Mouse (Mus musculus): Measurements from ENCODE around the gene 1700113H08Rik.

1700113H08Rik gene

DNA sequence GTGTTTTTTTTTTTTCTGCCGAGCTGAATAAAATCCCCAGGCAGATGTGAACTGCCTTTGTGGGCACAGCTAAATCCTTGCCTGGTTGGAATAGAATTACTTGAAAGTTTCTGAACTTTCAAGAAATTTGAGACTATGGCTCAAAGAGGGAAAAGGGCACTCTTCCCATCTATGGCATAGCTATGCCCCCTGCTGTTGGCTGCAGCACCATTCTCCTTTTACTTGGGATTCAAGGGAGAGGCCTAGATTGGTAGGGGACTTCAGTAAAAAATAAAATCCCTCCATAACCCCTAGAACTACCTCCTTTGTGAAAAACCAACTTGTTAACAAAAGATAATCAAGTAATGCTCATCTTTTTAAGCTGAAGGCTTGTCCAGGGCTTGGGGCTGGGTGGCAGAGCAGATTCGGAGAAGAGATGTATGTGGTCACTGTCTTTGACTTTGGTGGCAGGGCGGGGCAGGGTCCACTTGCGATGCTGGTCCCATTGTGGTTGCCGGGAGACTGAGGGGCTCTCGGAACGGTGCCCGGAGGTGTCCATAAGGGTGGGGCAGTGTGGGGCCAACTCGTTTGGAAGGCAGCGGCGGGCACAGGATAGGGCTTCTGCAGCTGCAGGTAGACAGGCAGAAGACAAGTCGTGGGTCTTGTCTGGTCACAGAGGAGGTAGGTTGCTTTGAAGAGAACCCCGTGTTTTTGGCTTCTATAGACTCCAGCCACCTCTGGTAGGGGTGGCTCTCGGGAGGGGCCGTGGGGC is at the start of gene 1700113H08Rik:
Gene 1700113H08Rik, plus strand, starts transcription at position 546 of the 751 bp plus-strand sequence.
- DNase-seq: peak; percentile 18

DNA sequence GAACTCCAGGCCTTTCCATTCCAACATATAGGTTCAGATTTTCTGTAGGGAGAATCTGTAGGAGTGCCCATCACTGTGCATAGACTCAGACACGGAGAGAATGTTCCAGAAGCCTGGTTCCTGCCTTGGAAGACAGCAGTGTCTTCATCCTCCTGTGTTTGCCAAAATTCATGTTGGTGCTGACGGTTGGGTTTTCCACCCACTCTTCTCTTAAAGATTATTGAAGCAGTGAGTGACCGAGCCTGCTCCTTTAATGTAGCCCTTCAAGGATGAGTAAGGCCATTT is 49.7 kb upstream of the 1700113H08Rik start:
- no peak for DNase-seq

DNA sequence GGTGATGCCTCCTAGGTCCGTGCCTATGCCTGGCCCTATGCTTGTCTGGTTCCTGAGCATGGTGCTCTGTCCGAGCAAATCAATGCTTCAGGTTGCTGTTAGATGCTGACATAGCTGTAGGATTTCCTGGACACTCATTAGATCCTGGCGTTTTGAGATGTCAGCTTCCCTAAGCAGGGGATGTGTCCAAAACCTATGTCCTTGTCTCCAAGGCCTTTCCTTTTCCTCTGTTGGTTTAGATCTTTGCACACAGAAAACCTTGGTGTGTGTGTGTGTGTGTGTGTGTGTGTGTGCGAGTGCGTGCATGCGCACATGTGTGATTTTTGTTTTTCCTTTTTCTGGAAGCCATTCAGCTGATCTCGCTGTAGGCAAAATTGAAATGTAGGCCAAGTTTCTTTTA is 45.8 kb upstream of the 1700113H08Rik start:
- no peak for DNase-seq

DNA sequence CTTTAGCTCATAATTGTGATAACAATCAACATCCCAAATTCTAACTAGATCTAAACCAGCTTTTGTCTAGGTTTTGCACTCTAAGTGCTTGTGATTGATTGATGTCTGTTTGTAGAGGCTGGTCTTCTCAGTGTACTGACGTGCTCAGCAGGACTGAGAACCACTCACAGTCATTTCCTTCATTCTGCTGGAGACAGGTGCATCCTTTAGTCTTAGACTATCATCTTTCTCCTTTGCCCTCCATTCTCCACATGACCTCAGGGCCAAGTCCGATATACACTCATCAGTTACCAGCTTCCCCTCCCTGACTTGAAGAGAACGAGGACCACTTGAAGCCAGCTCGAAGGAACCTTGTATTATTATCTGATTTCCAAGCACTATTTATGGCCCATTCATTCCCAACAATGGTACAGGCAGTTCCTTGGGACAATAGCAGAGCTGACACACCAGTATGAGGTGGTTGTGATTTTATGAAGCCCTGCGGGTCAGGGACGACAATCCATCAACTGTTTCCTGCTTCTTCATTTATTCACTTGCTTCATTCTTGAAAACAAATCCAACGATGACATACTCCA is 43.4 kb upstream of the 1700113H08Rik start:
- DNase-seq: no peak

DNA sequence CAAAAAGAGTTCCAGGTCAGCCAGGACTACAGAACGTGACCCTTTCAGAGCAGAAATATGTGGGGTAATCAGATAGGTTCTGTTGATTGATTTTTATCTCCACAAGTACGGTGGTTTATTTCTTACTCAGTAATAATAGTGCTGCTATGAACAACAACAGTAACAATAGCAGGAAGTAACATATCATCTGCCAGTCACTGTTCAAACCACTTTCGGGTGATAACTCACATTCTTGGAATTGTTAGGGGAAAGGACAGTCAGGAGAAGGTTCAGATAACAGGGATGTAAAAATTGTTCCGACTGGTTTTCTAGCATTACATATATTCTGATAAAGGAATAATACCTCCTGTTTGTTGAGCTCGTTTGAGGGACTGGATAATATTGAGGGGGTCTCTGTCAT is 42.4 kb upstream of the 1700113H08Rik start:
- no peak for DNase-seq

DNA sequence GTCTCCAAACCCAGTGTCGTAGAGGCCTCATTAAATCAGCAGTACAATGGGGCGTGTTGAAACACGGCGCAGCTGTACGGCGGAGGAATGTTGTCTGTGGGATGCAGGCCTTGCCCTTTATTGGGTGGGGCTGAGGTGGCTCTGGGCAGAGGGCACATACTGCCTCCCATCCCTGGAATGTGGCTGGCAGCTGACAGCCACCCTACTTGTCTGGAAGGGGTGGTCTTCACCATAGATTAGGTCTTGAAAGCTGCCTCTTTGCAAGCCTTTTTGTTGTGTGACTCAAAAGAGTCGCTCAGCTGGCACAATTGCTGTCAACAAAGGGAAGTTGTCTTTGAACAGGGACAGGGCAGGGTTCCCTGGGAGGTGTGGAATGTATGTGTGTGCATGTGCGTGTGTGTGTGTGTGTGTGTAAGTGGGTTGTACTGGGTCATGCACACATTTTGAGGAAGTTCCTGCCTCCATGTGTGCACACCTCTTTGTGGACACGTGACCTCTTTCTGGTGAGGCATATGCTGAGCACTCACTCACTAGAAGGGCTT is 41.6 kb upstream of the 1700113H08Rik start:
- no peak for DNase-seq

DNA sequence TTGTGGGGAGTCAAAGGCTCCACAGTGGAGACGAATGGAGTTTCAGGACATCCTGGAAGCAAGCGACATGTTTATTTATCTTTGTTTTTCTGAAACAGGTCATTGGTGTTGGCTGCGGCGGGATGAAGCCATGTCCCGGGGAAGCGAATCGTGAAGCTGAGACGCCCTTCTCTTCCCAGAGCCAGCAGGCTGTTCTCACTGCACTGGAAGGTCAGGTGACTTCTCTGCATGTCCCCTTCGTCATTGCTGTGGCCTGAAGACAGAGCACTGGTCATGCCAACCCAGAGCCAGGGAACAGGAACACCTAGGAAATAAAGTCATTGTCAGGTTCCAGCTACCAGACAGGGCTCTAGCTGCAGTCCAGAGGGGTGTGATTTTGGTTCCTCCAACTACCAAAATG is 39.0 kb upstream of the 1700113H08Rik start:
- DNase-seq: no peak

DNA sequence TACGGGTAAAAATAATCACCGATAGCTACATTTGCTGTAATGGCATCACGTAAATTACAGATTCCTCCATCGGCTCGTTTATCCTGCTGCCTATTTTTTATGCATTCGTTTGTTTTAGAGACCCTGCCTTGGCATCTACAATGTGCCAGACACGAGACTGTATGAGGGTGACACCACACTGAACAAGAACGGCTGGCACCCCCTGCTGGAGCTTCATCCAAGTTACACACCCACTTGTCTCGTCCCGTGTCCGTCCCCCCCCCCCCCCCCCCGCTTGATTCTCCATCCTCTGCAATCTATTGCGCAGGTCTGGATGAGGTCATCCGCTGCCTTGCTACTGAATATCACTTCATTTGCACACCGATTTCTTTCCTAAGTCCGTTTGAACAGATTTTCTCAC is 37.1 kb upstream of the 1700113H08Rik start:
- DNase-seq: peak; percentile 56

DNA sequence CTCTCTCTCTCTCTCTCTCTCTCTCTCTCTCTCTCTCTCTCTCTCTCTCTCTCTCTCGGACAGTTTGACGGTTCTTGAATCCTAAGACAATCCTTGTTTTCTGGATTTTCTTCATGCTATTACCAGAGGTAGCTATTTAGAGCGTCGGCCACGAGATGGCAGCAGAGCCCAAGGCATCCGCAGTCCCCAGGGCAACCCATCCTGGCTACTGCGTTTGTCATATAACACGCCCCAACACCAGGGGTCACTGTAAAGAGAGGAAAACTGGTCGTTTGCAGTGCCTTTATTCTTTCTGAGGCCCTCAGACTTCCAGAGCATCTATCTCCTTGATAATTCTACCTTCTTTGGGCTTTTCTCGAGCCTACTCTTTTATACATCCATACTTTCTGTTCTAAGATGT is 33.0 kb upstream of the 1700113H08Rik start:
- peak; percentile 90 for DNase-seq

DNA sequence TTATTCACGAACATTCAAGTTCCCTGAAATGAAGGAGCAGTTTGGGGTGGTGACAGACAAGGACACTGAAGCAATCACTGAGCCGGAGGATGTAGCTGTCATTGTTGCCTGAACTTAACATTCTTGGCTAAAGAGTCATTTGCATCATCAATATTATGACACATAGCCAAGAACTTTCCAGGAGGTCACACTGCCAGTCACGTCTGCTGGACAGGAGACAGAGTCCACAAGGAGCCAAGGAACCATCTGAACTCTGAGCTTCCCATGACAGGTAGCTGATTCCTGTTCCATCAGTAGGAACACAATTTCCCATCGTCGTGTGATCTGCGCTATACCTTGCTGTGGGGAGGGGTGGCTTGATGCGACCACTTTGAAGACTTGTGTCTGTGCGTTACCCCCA is 25.1 kb upstream of the 1700113H08Rik start:
- DNase-seq: no peak

DNA sequence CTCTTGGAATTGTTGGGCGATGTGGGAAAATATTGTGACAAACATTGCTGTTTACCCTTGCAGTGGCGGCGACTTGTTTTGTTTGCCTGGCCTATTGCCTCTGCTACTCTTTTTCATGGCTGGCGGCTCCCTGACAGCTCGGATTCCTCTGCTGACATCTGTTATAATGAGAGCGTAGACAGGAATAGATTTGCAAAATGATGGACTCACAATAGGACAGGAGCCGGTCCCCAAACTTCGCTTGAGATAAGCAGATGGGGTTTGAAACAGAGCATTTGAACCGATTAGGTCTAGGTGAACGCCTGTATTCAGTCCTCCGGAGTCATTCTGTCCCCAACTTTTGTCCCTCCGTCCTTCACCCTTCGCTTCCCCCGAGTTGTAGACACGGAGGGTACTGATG is 22.0 kb upstream of the 1700113H08Rik start:
- DNase-seq: no peak

DNA sequence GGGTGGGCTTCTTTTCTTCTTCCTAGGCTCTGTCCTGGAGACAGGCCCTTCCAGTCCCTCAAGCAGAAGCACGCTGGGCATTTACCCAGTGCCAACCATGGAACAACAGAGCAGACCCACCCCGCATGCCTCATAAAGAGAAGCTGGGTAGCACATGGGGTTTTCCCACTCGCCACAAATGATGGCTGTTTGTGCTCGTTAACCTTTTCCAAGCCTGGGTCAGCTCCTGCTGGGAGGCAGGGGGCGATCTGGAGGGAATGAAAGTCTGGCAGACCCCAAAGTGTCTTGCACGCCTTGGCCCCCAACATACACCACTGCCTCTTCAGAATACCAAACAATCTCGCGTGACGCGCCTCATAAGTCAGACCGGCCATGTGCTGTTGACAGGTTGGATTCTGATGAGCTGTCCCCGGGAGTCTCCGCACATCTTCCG is 21.6 kb upstream of the 1700113H08Rik start:
- no peak for DNase-seq

DNA sequence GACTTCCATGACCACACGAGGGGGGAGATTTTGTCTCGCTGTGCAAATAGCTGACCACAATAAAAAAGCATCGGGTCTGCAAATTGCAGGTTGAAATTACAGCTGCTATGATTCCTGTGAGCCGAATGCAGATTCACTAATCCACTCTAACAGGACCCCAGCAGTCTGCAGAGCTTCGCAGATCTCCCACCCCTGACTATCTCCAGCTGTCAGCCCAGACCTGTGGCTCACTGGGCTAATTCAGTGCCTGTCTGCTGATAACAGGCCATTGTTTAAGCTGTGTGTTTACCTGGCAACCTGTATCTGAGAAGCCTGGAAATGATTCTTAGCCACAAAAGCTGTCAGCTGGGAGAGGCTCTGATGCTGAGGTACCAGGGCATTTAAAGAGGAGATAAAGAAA is 20.8 kb upstream of the 1700113H08Rik start:
- DNase-seq: no peak

DNA sequence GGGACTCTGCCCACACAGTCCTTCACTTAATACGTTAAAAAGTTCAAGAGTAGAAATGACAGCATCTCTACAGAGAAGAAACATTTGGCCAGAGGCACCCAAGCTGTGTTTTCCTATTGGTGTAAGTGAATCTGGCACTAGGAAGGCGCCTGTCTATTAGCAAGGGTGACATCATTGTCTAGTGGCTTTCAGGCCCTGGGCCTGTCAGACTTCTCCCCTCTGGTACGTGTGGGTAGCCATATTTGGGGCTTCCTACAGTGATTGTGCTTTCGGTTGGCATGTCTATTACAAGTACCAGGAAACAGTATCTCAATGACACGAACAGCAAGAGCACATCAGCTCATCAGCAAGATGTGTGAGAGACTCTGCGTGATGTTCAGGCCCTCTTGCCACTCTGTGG is 18.5 kb upstream of the 1700113H08Rik start:
- no peak for DNase-seq

DNA sequence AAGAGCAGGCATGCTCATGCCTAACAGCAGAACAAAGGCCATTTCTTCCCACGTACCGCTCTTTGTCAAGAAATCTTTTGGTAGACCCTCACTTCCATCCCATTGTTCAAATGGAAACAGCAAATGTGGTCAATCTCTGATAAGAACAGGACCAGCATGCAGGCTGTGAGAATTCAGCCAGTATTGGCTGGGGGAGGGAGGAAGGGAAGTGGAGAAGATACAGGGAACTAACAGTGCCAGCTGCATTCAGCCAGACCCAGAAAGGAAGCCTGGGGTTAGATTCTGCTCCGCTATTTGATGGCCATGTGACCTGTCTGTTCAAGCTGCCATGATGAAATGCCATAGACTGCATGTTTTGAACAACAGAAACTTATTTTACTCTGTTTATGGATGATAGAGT is 18.0 kb upstream of the 1700113H08Rik start:
- no peak for DNase-seq

DNA sequence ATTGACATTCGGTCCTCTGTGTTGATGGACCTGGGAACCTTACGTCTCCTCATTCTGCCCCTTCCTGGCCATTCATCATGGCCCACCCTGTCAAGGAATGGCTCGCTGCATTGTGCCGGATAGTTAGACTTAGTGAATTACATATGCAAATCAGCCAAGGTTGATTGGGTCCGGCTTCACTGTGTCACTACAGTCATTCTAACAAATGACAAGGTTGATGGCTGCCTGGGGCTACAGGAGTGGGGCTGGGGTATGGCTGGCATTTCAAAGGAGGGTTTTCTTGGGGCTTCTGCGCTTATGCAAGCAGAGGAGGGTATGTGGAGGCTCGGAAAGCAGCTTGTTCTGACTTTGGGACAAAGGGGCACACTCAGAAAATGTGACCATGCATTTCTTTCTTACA is 16.6 kb upstream of the 1700113H08Rik start:
- DNase-seq: no peak

DNA sequence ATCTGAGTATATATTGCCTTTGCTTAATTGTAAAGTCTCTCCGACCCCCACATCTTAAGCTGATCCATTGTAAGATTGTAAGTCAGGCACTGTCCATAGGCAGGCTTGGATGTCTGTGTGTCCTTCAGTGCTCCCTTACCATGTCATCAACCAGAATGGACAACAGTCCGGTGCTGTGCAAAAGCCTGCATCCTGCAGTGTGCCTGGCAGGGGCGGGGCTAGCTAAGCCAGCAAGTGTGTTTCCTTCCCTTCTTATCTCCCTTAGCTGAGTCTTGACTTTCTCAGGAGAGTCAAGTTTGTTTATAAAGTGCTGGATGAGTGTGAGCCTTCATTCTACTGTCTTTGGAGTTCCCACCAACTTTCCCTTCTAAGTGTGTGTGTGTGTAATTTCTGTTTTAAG is 12.6 kb upstream of the 1700113H08Rik start:
- DNase-seq: no peak

DNA sequence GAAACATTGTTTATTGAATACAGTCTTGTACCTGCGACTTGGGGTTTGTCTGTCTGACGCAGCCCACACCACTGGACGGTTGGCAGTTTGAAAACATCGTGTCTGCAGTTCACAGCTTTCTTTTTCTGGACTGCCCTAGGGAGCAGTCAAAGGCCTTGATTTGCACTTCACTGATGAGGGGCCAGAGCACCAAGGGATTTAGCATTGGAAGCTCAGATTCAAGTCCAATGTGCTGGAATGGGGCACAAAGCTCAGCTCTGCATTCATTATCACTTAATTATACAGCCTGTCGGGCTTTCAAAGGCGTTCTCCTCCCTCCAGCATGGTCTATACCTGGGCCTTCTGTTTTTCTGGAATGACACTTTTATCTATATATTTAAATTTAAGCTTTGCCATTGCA is 11.4 kb upstream of the 1700113H08Rik start:
- DNase-seq: no peak

DNA sequence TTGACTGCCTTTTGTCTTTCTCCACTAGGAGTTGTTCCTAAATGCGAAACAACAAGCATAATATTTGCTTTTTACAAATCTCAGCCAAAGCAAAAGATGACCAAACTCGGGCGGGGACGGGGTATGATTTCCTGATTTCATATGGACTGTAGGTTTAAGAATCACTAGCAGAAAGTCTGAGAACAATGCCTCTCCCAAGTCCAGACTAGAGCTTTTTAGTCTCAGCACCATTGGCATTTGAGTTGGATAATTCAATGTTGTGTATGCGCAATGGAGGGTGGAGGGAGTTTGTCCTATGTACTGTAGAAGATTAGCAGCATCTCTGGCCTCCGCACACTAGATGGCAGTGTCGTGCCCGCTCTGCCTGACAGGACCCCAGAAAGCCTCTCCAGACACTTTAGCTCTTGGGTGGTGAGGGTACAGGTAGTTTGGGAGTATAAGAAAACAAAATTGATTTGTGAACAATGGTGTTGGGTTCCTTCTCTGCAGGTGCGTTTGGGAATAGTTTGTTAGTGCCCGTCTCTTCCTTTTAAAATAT is 10.8 kb upstream of the 1700113H08Rik start:
- peak; percentile 59 for DNase-seq

DNA sequence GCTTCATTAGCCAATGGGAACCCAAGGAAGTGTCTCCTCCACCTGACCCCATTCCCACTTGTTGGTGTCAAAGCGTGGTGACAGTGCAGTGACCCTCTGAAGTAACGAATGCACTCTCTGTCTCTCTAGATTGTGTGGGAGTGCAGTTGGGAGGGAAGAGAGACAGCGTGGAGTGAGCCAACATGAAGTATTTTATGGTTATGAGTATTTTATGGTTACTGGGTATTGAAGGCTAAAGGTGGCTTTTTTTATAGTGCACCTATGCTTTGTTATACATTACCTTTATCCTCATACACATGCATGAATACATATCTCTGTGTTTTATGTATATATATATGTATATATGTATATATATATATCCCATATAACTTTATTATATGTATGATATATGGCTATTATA is 8.7 kb upstream of the 1700113H08Rik start:
- DNase-seq: no peak

DNA sequence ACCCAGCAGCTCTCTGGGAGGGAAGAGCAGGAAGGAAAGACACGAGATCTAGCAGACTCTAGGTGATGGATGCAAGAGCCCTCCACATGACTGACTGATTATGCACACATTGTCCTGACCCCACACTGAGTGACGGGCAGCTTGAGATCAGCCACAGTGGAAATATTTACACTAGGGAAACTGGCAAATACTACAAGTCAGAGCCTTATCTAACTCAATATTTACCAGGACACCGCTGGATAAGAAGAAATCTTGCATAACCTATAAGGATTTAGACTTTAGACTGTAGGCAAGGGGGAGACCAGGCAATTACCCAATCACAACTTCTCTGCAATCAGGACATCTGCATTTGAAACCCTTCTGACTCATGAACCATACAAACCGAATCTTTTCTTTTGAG is 6.1 kb upstream of the 1700113H08Rik start:
- no peak for DNase-seq

DNA sequence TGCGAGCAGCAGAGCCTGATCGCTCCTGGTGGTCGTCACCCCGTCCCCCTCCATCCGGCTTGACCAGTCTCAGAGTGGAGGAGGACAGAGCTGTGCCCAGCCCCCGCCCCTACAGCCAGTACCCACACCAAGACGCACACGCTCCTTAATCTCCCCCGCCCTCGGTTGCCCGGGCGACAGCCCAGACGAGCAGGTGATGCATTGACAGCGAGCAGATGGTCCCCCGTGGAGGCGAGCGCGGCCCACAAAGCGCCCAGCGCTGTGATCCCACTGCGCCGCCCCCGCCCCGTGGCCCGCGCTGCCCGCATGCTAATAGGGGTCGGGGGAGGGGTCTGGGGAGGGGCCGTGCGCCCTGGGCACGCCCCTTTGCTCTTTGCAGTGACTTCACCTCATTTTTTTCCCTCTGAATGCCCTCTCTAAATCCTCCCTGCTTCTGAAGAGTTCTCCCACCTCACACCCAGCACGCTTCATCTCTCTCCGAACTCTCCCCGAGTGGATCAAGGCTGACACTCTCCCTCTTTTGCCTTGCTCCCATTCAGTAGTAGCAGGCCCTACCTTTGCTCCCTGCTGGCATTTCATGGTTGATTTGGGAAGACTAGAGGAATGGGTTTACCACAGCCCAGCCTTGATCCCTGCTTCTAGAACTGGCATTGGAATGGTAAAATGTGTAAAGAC is 543 bp downstream of the 1700113H08Rik start:
- DNase-seq: peak; percentile 62

DNA sequence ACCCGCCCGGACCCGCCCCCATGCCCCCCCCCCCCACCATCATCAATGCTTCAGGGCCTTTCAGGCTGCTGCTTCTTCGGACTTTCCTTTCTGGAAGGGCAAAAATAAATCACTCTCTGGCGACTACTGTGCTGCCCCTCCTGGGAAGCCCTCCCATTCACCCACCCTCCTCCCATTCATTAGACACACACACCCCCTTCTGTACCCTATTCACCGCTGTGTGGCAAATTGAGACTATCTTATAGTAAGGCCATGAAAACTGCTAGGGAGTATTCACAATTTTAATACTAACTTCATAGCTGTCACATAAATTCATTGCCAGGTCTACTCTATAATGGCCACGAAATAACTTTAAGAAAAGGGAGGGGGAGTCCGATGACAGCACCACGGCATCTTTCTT is 1.1 kb downstream of the 1700113H08Rik start:
- DNase-seq: no peak

DNA sequence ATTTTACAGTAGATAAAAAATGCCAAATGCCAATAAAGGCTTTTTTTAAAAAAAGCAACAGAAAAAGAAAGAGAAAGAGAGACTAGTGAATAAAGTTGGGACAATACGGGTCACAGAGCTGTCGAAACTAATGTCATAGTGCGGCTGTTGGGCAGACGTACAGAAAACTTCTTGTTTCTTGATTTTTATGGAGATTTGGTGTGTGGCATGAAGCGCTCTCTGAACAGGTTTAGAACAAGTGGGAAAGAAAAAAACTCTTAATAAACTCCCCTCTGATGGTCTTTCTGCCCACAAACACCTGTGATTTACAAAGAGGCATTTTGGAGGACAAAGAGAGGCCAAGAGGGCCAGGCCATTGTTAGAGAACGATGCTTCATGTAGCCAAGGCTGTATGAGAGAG is 1.6 kb downstream of the 1700113H08Rik start:
- DNase-seq: no peak

Data from thymus, postnatal 4 days (tissue).